Mouse (Mus musculus) spleen, adult 2 months (tissue): ENCODE measurements around the gene Krt80. TPM values are rescaled to one million over a fixed set of nuclear protein-coding genes. Genes with fewer than 3 reads are reported as not detected.

Experiments
- DNase-seq, 2 experiments: peaks; one replicate each; pipeline versions ENCODE4 v3.0.0 to v3.0.0-alpha.2; 2012 to 2021; ENCODE audit warnings: low spot score in 2 of 2, low read depth in 1 of 2
- H3K27ac ChIP-seq: fragments of 200-500 bp; 2 replicates; pipeline ENCODE4 v1.5.1; 2012; ENCODE audit warnings: low read length, inconsistent platforms; ENCODE audit not compliant: insufficient read depth
- H3K27me3 ChIP-seq: fragments of 200-500 bp; 2 replicates; pipeline ENCODE4 v1.6.1; 2012; ENCODE audit warnings: mild to moderate bottlenecking, moderate library complexity, low read length, inconsistent platforms; ENCODE audit not compliant: control insufficient read depth, insufficient read depth
- H3K36me3 ChIP-seq: fragments of 200-500 bp; 2 replicates; pipeline ENCODE4 v1.6.1; 2012; ENCODE audit warnings: mild to moderate bottlenecking, low read length, inconsistent platforms; ENCODE audit not compliant: control insufficient read depth, insufficient read depth
- H3K4me1 ChIP-seq: fragments of 200-500 bp; 2 replicates; pipeline ENCODE4 v1.6.1; 2011; ENCODE audit warnings: inconsistent platforms; ENCODE audit not compliant: control insufficient read depth, insufficient read depth, insufficient read length
- H3K4me3 ChIP-seq: fragments of 200-500 bp; 2 replicates; pipeline ENCODE4 v1.5.1; 2011; ENCODE audit warnings: mild to moderate bottlenecking, inconsistent platforms; ENCODE audit not compliant: insufficient read depth, insufficient read length; ENCODE audit errors: extremely low read depth
- CTCF ChIP-seq: fragments of 200-500 bp; IDR thresholded peaks from 2 replicates; pipeline ENCODE4 v1.5.1; 2011; ENCODE audit warnings: mild to moderate bottlenecking, inconsistent platforms; ENCODE audit not compliant: insufficient read depth, insufficient read length, insufficient replicate concordance; ENCODE audit errors: extremely low read depth
- POLR2A ChIP-seq: fragments of 200-500 bp; IDR thresholded peaks from 2 replicates; pipeline ENCODE4 v1.6.1; 2011; ENCODE audit warnings: low read depth, low read length, inconsistent platforms
- WGBS: fragments of 180-500 bp; shearing (Covaris S2); methylation state at CpG from one replicate; pipeline ENCODE4 v1.1.7; 2018; 5-methylcytosine and 5-hydroxymethylcytosine counted together
- polyA plus RNA-seq: library from polyadenylated mRNA; depleted of rRNA; stranded (reverse); fragments of >200 nt; gene quantifications from 2 replicates; pipeline ENCODE4 v1.2.3, GENCODE M21; 2012

Gene Krt80
- polyA plus RNA-seq, 1 experiment = 9.9 TPM

DNA sequence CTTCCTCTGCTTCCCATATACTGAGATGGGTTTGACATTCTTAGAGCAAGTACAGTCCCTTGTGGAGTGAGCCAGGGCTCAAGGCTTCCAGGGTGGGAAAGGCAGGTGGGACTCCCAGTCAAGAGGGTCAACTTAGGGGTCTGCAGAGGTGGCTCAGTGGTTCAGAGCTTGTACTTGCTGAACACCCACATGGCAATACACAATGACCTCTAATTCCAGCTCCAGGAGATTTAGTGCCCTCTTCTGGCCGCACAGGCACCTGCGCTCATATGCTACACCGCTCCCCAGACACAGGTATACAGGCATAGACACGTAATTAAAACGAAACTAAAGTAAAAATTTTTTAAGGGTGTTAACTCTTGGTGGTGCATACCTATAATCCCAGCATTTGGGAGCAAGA lies 46.5 kb downstream of the Krt80 start:
- H3K27ac ChIP-seq = no peak overlapping the region
- H3K4me3 ChIP-seq = no peak overlapping the region
- DNase-seq = no peak
- TF ChIP-seq POLR2A (no peak), CTCF (no peak)
- H3K27me3 ChIP-seq = no peaks in the 10 kb centered on the region
- 93% methylated on average over 5 of the region's 5 CpGs for WGBS
- H3K4me1 ChIP-seq = peaks cover 15% of the 10 kb centered on the region; the same call in 1 of the 2 replicates
- H3K36me3 ChIP-seq = no peaks in the 10 kb centered on the region

DNA sequence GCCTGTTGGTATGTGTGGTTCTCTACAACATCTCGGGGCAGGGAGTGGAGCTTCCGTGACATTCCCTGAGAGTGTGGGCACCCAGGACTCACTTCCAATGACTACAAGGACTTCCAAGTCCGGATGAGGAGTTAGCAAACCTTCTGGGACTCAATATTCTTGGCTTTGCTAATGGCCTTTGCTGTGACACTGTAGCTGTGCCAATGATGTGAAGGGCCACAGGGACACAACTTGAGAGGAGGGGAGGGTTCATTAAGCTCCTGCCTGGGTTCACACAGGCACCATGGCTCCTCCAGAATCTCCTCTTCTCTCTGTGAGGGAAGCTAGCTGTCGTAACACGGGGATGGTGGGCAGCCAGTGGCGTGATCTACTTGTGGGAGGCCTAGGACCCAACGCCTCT lies 47.3 kb downstream of the Krt80 start:
- Histone ChIP-seq H3K4me3 (no peak overlapping the region), H3K36me3 (no peaks in the 10 kb centered on the region)
- no peak for DNase-seq

DNA sequence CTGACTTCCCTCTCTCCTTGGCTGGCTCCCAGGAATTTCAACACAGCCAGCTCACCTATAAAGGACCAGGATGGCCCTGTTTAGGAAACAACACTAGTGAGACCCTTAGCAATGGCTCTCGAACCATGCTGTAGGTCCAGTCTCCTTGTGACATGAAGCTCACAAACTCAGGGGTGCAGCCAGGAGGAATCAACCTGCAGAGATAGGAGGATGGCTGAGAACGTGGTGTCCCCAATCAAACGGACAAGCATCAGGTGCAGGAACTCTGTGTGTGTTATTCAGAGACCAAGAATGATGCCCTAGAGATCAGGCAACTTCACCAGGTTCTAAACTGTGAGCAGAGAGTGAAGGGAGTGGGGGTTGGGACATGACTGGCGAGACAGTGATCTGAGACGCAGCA lies 47.9 kb downstream of the Krt80 start:
- 76% methylated on average over 5 of the region's 5 CpGs for WGBS
- TF ChIP-seq POLR2A (no peak), CTCF (no peak)
- H3K4me1 ChIP-seq = peaks cover 16% of the 10 kb centered on the region; the same call in 1 of the 2 replicates
- H3K4me3 ChIP-seq = no peak overlapping the region
- no peak overlapping the region for H3K27ac ChIP-seq
- no peaks in the 10 kb centered on the region for H3K36me3 ChIP-seq
- no peak for DNase-seq
- H3K27me3 ChIP-seq = no peaks in the 10 kb centered on the region

More for the DNA sequence above, 47.3 kb downstream of the Krt80 start:
- Histone ChIP-seq H3K27ac (no peak overlapping the region), H3K4me1 (peaks cover 16% of the 10 kb centered on the region; the same call in 1 of the 2 replicates), H3K27me3 (no peaks in the 10 kb centered on the region)
- no peak for TF ChIP-seq CTCF
- no peak for TF ChIP-seq POLR2A
- 92% methylated on average over 7 of the region's 7 CpGs for WGBS

DNA sequence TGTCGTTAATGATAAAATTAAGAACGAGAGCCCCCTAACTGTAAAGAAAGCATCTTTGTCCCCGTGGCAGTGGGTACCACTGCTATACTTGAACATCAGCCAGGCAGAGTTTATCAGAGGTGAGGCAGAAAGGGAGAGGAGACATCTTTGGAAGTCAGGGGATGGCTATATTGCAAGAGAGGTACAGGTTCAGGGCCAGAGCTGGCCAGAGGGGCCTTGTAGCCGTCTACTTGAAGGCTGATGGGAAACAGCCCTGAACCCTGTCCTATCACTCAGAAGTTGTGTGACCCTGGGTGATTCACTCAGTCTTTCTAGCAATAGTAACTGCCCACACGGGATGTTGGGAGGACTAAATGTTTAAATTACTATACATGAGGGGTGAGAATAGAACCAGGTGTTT lies 48.8 kb downstream of the Krt80 start:
- Histone ChIP-seq H3K27me3 (no peaks in the 10 kb centered on the region), H3K4me1 (peaks cover 21% of the 10 kb centered on the region; the same call in 1 of the 2 replicates), H3K4me3 (no peak overlapping the region), H3K36me3 (no peaks in the 10 kb centered on the region), H3K27ac (no peak overlapping the region)
- DNase-seq = no peak
- 30% methylated on average over 5 of the region's 5 CpGs for WGBS
- TF ChIP-seq POLR2A (no peak), CTCF (no peak)

DNA sequence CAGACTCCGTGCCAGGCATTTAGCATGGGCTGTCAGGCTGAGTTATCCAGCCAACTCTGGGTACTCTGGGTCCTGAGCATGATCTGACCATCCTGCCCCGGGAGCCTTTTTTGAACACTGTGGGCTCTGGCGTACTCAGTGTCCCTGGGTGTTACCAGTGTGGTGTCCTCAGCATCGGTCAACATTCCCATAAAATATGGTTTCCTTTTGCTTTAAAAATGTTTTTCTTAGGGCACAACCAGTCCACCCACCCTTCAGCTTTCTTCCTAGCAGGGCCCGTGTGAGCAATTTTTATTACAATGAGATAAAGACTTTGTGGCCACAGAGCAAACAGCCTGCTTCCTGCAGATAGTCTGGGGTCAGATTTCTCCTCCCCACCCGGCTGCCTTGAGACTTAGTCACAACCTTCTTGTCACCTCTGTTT lies 49.3 kb downstream of the Krt80 start:
- H3K27ac ChIP-seq = no peak overlapping the region
- H3K27me3 ChIP-seq = no peaks in the 10 kb centered on the region
- TF ChIP-seq CTCF (no peak), POLR2A (no peak)
- H3K4me1 ChIP-seq = peaks cover 21% of the 10 kb centered on the region; the same call in 1 of the 2 replicates
- DNase-seq = no peak
- WGBS = 25% methylated on average over 6 of the region's 6 CpGs
- H3K4me3 ChIP-seq = no peak overlapping the region
- H3K36me3 ChIP-seq = no peaks in the 10 kb centered on the region

DNA sequence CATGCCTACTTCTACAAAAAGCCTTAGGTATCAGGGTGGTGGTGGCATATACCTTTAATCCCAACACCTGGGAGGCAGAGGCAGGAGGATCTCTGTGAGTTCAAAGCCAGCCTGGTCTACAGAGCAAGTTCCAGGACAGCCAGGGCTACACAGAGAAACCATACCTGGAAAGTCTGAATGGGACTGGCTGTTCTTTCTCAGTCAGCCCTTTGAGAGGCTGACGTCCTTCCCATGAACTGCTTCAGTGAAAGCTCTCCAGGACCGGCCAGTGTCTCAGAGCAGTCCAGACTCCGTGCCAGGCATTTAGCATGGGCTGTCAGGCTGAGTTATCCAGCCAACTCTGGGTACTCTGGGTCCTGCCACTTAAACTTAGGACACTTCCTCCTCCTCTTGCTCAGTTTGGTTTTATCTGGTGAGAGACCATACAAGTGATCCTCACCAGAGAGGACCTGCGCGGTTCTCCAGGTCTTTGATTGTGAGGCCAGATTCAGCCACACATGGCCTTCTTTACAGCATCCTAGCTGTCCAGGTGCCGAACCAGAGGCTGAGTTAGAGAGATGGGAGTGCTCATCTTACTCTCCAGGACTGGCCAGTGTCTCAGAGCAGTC lies 49.8 kb downstream of the Krt80 start:
- no peak for TF ChIP-seq POLR2A
- no peak for TF ChIP-seq CTCF
- H3K27ac ChIP-seq = no peak overlapping the region
- H3K4me1 ChIP-seq = peaks cover 21% of the 10 kb centered on the region; the same call in 1 of the 2 replicates
- 47% methylated on average over 6 of the region's 6 CpGs for WGBS
- no peaks in the 10 kb centered on the region for H3K36me3 ChIP-seq
- no peaks in the 10 kb centered on the region for H3K27me3 ChIP-seq
- H3K4me3 ChIP-seq = no peak overlapping the region
- no peak for DNase-seq

DNA sequence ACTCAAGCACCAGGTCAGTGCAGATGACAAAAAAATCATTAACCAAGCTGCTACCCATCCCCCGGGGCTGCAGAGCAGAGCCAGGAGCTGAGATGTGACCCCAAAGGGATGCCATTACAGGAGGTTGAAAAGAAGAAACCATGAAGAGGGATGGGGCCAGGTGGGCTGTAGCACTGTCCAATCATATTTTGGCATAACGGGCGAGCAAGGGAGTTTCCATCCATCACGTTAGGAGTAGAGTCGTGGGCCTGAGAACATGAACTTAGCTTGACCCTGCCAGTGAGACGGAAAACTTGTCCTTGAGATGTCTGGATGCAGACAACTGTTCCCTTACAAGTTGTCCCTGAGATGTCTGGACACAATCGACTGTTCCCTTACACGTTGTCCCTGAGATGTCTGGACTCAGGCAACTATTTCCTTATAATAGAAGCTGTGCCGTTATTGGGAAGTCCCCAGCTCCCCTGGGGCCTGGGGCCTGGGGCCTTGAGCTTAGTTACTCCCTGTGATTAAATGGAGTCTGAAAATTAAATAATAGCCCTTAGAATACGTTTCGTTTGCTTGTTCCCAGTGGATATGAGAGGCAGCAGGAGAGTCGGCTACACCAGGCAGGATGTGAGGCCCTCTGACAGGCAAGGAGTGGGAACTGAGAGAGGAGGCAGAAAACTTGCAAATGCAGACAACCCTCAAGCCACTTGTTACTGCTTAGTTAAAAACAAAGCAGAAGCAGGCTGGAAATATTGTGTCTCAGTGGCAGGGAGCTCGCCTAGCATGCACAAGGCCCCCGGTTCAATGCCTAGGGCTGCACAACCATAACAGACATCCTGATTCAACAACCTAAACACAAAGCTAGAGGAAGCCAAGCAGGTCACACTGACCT lies 50.8 kb downstream of the Krt80 start:
- Histone ChIP-seq H3K27me3 (no peaks in the 10 kb centered on the region), H3K4me3 (no peak overlapping the region), H3K27ac (peak overlapping the region; percentile 12), H3K36me3 (no peaks in the 10 kb centered on the region), H3K4me1 (peaks cover 21% of the 10 kb centered on the region; the same call in 1 of the 2 replicates)
- TF ChIP-seq POLR2A (no peak), CTCF (no peak)
- 28% methylated on average over 14 of the region's 14 CpGs for WGBS
- peak in 1 of 2 experiments; percentile 24 for DNase-seq
